Mouse (Mus musculus): ENCODE data around the gene Ercc1. TPM values are rescaled to one million over a fixed set of nuclear protein-coding genes. Genes with fewer than 3 reads are reported as not detected.

The Ercc1 gene
- polyA plus RNA-seq, 1 experiment from 2014 or later, result 85.5 TPM

- H3K9ac ChIP-seq, result no peak overlapping the region
- H3K9me3 ChIP-seq (replicated peaks), result no peaks in the 10 kb centered on the region
- H3K4me2 ChIP-seq (replicated peaks), result peak overlapping the region; percentile 79
- WGBS, result 70% methylated on average over 21 of the region's 21 CpGs
- H3K4me1 ChIP-seq, result peaks cover 23% of the 10 kb centered on the region
- ATAC-seq (ENCODE audit: insufficient number of reproducible peaks, low FRiP score, low TSS enrichment, low read depth), result no peak
- H3K4me3 ChIP-seq (replicated peaks), result peak overlapping the region; percentile 47; the same call in 1 of the 2 replicates
- no peaks in the 10 kb centered on the region for H3K27me3 ChIP-seq
- no peaks in the 10 kb centered on the region for H3K36me3 ChIP-seq
- H3K27ac ChIP-seq (replicated peaks), result no peak overlapping the region
Observed at GRCm38 (mm10) chr7:19325262-19326199, 19.0 kb upstream of the Ercc1 start.

DNA sequence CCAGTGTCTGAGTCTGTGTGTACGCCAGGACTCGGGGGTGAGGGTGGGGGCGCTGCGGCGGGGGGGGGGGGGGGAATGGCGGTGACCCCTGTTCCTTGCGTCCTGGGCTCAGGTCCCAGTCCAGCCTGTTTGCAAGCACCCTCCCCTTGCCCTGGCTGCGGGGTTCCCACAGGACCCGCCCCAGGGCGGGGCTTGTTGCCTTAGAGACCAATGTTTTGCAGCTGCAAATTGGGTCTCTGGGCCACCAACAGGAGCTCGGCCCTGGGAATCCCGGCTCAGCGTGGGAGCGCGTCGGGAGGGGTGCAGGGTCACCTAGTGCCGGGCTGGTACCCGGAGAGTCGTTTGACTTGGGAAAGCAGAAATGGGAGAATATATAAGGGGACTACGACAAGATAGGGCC, 18.2 kb upstream of the Ercc1 start:
- ATAC-seq (ENCODE audit: insufficient number of reproducible peaks, low FRiP score, low TSS enrichment, low read depth), result peak; percentile 80
- Histone ChIP-seq H3K4me3 (replicated peaks) (peak overlapping the region; percentile 47), H3K27me3 (no peaks in the 10 kb centered on the region), H3K4me2 (replicated peaks) (peak overlapping the region; percentile 79), H3K9me3 (replicated peaks) (no peaks in the 10 kb centered on the region), H3K27ac (replicated peaks) (peak overlapping the region; percentile 70), H3K36me3 (no peaks in the 10 kb centered on the region), H3K4me1 (peaks cover 21% of the 10 kb centered on the region), H3K9ac (peak overlapping the region; percentile 26)
- WGBS, result under 1% methylated on average over 19 of the region's 20 CpGs

DNA sequence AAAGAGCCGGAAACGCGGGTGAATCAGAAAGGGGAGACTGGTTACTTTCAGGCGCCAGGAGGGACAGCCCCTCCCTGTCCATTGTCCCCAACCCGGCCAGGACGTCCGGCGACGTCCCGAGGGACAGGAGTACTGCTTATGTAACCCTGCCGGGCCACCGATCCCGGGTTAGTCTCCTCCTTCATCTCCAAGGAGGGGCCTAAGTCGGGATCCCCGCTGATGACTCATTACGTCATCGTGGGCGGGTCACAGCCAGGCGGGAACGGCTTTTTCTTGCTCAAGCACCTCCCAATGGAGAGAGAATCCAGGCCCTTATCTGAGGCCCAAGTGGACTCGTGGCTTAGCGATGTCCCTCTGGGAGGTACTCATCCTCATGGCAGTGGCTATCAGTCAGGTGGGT, 17.4 kb upstream of the Ercc1 start:
- Histone ChIP-seq H3K9ac (peak overlapping the region; percentile 26; the same call in 1 of the 2 replicates), H3K27me3 (no peaks in the 10 kb centered on the region), H3K4me2 (replicated peaks) (peak overlapping the region; percentile 79), H3K36me3 (no peaks in the 10 kb centered on the region), H3K4me1 (peaks cover 21% of the 10 kb centered on the region), H3K27ac (replicated peaks) (peak overlapping the region; percentile 70), H3K4me3 (replicated peaks) (peak overlapping the region; percentile 47), H3K9me3 (replicated peaks) (no peaks in the 10 kb centered on the region)
- under 1% methylated on average over 22 of the region's 22 CpGs for WGBS
- ATAC-seq (ENCODE audit: insufficient number of reproducible peaks, low FRiP score, low TSS enrichment, low read depth), result peak; percentile 36; the same call in 1 of the 2 replicates

DNA sequence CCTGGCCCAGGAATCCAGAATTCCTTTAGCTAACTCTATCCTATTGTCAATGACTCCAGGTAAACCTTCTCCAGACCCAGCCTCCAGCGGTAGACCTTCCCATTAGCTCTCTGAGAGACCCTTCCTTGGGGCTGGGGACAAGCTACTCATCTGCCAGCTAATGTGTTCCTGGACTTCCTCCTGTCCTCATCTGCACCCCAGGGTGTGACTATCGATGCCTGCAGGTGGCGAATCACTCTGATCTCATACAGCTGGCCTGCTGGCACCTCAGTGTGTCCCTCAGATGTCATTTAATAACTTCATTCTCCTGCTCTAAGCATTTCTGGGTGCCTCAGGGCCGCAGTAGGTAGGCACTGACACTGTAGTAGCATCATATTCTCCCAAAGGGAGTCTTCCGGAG, 16.8 kb upstream of the Ercc1 start:
- Histone ChIP-seq H3K4me3 (replicated peaks) (no peak overlapping the region), H3K36me3 (no peaks in the 10 kb centered on the region), H3K9me3 (replicated peaks) (no peaks in the 10 kb centered on the region), H3K9ac (0 out of 2 replicates have a peak overlapping the region, but pooled peaks have one; percentile 26), H3K27ac (replicated peaks) (no peak overlapping the region), H3K27me3 (no peaks in the 10 kb centered on the region), H3K4me1 (peaks cover 23% of the 10 kb centered on the region), H3K4me2 (replicated peaks) (no peak overlapping the region)
- 82% methylated on average over 5 of the region's 5 CpGs for WGBS
- no peak for ATAC-seq (ENCODE audit: insufficient number of reproducible peaks, low FRiP score, low TSS enrichment, low read depth)

GRCm38 (mm10) chr7:19328425-19328824, 16.2 kb upstream of the Ercc1 start:
- H3K9me3 ChIP-seq (replicated peaks), result no peaks in the 10 kb centered on the region
- H3K27me3 ChIP-seq, result no peaks in the 10 kb centered on the region
- H3K4me2 ChIP-seq (replicated peaks), result no peak overlapping the region
- H3K4me3 ChIP-seq (replicated peaks), result no peak overlapping the region
- H3K9ac ChIP-seq, result no peak overlapping the region
- ATAC-seq (ENCODE audit: insufficient number of reproducible peaks, low FRiP score, low TSS enrichment, low read depth), result no peak
- H3K27ac ChIP-seq (replicated peaks), result no peak overlapping the region
- H3K36me3 ChIP-seq, result no peaks in the 10 kb centered on the region
- H3K4me1 ChIP-seq, result peaks cover 23% of the 10 kb centered on the region

GRCm38 (mm10) chr7:19331910-19332309, 12.7 kb upstream of the Ercc1 start:
- Histone ChIP-seq H3K27ac (replicated peaks) (no peak overlapping the region), H3K9ac (no peak overlapping the region), H3K36me3 (no peaks in the 10 kb centered on the region), H3K4me3 (replicated peaks) (no peak overlapping the region), H3K27me3 (no peaks in the 10 kb centered on the region), H3K4me1 (peaks cover 16% of the 10 kb centered on the region), H3K9me3 (replicated peaks) (no peaks in the 10 kb centered on the region), H3K4me2 (replicated peaks) (no peak overlapping the region)
- no peak for ATAC-seq (ENCODE audit: insufficient number of reproducible peaks, low FRiP score, low TSS enrichment, low read depth)
- 68% methylated on average over 2 of the region's 2 CpGs for WGBS

DNA sequence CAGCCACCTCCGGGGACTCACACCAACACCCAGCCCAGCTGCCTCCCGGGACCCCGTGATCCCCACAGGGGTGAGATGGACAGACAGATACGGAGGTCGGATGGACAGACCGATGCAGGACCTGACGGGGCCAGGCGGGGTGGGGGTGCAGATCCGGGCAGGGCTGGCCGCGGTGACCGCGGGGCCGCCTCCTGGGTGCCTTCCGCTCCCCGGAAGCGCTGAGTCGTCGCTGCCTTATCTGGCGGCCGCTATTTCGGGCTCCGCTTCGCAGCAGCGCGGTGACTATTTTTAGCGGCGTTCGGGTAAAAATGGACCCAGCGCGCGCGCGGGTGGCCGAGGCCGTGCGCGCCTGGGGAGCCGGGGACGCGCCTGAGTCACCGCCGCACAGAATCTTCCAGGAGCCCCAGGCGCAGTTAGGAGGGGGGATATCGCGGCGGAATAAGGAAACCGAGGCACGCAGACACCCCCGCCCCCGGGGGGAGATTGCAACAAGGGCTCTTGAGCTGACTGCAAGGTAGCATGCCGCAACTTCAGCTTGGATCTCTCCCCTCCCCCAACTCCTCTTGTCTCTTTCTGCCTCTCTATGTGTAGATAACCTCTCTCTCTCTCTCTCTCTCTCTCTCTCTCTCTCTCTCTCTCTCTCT, 11.7 kb upstream of the Ercc1 start:
- Histone ChIP-seq H3K27me3 (no peaks in the 10 kb centered on the region), H3K36me3 (no peaks in the 10 kb centered on the region), H3K4me1 (peaks cover 7% of the 10 kb centered on the region; the same call in 1 of the 2 replicates), H3K4me2 (replicated peaks) (peak overlapping the region; percentile 88), H3K27ac (replicated peaks) (peak overlapping the region; percentile 58), H3K9ac (peak overlapping the region; percentile 74), H3K9me3 (replicated peaks) (no peaks in the 10 kb centered on the region), H3K4me3 (replicated peaks) (peak overlapping the region; percentile 61)
- peak; percentile 64; the same call in 1 of the 2 replicates for ATAC-seq (ENCODE audit: insufficient number of reproducible peaks, low FRiP score, low TSS enrichment, low read depth)
- WGBS, result 1% methylated on average over 52 of the region's 52 CpGs

DNA sequence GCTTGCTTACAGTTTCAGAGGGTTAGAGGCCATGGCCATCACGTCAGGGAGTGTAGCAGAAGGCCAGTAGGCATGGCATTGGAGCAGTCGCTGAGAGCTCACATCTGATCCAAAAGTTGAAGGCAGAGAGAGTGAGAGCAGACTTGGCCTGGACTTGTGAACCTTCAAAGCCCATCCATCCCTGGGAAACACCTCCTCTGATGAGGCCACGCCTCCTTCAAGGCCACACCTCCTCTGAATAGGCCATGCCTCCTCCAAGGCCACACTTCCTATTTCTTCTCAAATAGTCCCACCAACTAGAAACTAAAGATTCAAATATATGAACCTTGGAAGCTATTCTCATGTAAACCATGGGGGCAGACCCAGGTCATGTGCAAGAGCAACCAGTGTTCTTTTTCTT, 9.0 kb upstream of the Ercc1 start:
- H3K4me2 ChIP-seq (replicated peaks), result no peak overlapping the region
- H3K36me3 ChIP-seq, result no peaks in the 10 kb centered on the region
- no peak overlapping the region for H3K4me3 ChIP-seq (replicated peaks)
- no peaks in the 10 kb centered on the region for H3K9me3 ChIP-seq (replicated peaks)
- no peak for ATAC-seq (ENCODE audit: insufficient number of reproducible peaks, low FRiP score, low TSS enrichment, low read depth)
- no peak overlapping the region for H3K9ac ChIP-seq
- no peak overlapping the region for H3K27ac ChIP-seq (replicated peaks)
- WGBS, result 35% methylated on average over 3 of the region's 3 CpGs
- peaks cover 5% of the 10 kb centered on the region; the same call in 1 of the 2 replicates for H3K4me1 ChIP-seq
- H3K27me3 ChIP-seq, result no peaks in the 10 kb centered on the region

DNA sequence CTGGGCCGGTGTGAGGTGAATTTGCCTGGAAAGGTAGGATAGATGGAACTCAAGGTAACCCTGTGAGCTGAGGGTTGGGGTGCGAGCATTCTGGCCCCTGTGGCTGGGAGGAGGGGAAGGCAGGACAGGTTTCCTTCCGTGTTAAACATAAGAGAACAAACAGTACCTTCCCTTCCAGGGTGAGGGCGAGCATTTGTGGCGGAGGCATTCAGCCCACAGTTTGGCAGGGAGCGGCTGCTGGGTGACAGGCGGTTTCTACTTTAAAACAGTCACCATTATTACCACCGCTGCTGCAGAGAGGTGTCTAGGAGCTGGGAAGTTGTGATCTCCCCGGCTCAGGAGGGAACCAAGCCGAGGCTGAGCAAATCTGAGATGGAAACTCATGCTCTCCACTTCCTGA, 7.5 kb upstream of the Ercc1 start:
- peaks cover 10% of the 10 kb centered on the region; the same call in 1 of the 2 replicates for H3K27me3 ChIP-seq
- no peak for ATAC-seq (ENCODE audit: insufficient number of reproducible peaks, low FRiP score, low TSS enrichment, low read depth)

DNA sequence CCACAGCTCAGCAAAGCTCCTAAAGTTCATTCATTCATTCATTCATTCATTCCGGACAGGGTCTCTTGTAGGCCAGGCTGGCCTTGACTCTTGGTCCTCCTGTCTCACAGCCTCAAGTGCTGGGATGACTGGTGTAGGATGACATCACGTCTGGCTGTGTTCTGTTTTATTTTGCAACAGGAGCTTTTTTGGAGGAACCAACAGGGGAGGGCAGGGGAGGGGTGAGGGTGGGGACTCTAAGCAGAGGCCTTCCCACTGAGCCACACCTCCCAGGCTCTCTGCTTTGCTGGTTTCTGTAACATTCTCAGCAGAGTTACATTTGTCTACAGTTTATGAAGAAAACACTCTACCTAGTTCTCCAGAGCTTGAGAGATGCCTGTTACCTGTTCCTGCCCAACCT, 6.5 kb upstream of the Ercc1 start:
- Histone ChIP-seq H3K4me3 (replicated peaks) (no peak overlapping the region), H3K27me3 (peaks cover 11% of the 10 kb centered on the region; the same call in 1 of the 2 replicates), H3K36me3 (no peaks in the 10 kb centered on the region), H3K4me1 (peaks cover 20% of the 10 kb centered on the region), H3K4me2 (replicated peaks) (no peak overlapping the region), H3K27ac (replicated peaks) (no peak overlapping the region), H3K9me3 (replicated peaks) (no peaks in the 10 kb centered on the region), H3K9ac (no peak overlapping the region)
- ATAC-seq (ENCODE audit: insufficient number of reproducible peaks, low FRiP score, low TSS enrichment, low read depth), result no peak
- WGBS, result 54% methylated on average over 2 of the region's 2 CpGs

More for the DNA sequence above, 7.5 kb upstream of the Ercc1 start:
- Histone ChIP-seq H3K4me3 (replicated peaks) (no peak overlapping the region), H3K9me3 (replicated peaks) (no peaks in the 10 kb centered on the region), H3K9ac (no peak overlapping the region), H3K36me3 (no peaks in the 10 kb centered on the region), H3K4me2 (replicated peaks) (no peak overlapping the region), H3K27ac (replicated peaks) (no peak overlapping the region), H3K4me1 (peaks cover 15% of the 10 kb centered on the region)
- WGBS, result 59% methylated on average over 10 of the region's 10 CpGs

DNA sequence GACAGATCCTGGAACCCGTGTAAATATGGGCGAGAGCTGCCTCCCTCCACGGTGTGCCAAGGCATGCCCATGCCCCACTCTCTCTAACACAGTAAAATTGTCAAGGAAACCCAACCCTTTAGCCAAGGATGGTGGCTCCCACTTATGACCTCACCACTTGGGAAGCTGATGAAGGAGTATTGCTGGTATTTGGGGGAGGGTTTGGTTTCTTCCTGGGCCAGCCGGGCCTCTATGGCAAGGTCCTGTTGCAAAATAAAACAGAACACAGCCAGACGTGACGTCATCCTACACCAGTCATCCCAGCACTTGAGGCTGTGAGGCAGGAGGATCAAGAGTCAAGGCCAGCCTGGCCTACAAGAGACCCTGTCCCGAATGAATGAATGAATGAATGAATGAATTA, 6.0 kb upstream of the Ercc1 start:
- no peak overlapping the region for H3K27ac ChIP-seq (replicated peaks)
- H3K4me1 ChIP-seq, result peaks cover 23% of the 10 kb centered on the region
- H3K9ac ChIP-seq, result no peak overlapping the region
- no peak overlapping the region for H3K4me3 ChIP-seq (replicated peaks)
- no peaks in the 10 kb centered on the region for H3K9me3 ChIP-seq (replicated peaks)
- peaks cover 11% of the 10 kb centered on the region; the same call in 1 of the 2 replicates for H3K27me3 ChIP-seq
- H3K4me2 ChIP-seq (replicated peaks), result no peak overlapping the region
- no peak for ATAC-seq (ENCODE audit: insufficient number of reproducible peaks, low FRiP score, low TSS enrichment, low read depth)
- 61% methylated on average over 7 of the region's 7 CpGs for WGBS
- no peaks in the 10 kb centered on the region for H3K36me3 ChIP-seq

Data from embryonic facial prominence, embryonic 15.5 days (tissue).